Mouse (Mus musculus) bone marrow, adult 2 months (tissue): ENCODE results near the gene AI467606.

ENCODE experiments used
- CTCF ChIP-seq: fragments of 200-500 bp; IDR thresholded peaks from 2 replicates; pipeline ENCODE4 v1.5.1; 2011; ENCODE audit warnings: low read length, control low read depth; ENCODE audit not compliant: control insufficient read depth, insufficient read depth
- POLR2A ChIP-seq: fragments of 200-500 bp; IDR thresholded peaks from 2 replicates; pipeline ENCODE4 v1.6.1; 2011; ENCODE audit warnings: low read depth, mild to moderate bottlenecking, control low read depth, low read length, borderline replicate concordance; ENCODE audit not compliant: control insufficient read depth

DNA sequence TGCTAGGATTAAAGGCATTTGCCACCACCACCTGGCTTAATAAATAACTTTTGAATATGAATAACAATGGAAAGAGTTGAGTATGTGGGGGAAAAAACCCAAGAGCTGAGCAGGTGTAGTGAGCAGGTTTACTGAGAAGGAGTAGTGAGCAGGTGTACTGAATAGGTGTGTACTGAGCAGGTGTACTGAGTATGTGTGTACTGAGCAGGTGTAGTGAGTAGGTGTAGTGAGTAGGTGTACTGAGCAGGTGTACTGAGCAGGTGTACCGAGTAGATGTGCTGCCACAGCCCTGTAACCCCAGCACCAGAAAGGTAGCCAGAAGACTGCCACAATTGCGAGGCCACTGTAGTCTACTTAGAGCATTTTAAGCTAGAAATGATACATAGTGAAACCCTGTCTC lies 6.4 kb upstream of the AI467606 start:
- no peak for TF ChIP-seq CTCF
- TF ChIP-seq POLR2A, result no peak
